7 mouse cellular contexts compared by ENCODE assay signal in the genomic region with DNA sequence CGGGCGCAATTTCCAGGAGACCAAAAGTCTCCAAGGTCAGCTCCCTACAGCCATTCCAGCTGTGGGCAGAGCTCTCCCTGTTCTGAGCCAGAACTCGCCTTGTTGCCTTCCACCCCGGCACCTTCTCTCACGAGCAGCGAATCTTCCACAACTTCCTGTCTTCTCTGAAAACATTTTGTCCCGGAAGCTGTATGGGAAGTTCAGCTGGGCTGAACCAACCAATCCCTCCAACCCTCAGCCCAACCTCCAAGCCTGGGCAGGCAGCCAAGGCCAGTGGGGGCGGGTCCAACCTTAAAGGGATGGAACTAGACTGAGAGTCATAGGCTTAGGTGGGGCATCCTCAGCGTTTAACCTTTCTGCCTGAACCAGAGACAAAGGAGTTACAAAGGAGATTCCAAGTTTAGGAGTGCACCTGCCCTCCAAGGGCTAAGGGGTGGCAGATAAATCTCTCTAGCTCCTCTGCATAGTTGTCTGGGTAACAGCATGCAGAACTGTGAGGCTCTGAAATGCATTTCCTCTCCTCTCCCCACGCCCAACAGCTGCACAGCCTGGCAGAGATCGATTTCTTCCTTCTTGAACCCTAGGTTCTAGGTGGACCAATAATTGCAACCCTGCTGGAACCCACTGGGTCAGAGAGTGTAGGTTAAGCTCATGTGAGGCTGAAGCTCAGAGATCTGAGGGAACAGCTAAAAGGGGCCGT. TPM values are rescaled to one million over a fixed set of nuclear protein-coding genes. Genes with fewer than 3 reads are reported as not detected.
DNase-seq lines count a peak whose midpoint lies in the region; ATAC-seq and TF ChIP-seq lines count a peak whose summit lies in the region.

A gene (minus strand): TSS at position 188 of the 700 bp plus-strand sequence.

- peak within 1 kb of the TSS; percentile 55 for H3K9ac ChIP-seq in embryonic facial prominence, embryonic 12.5 days
- H3K9ac ChIP-seq in limb, embryonic 12.5 days (replicated peaks) = peak within 1 kb of the TSS; percentile 62
- peak within 1 kb of the TSS; percentile 34; the same call in 1 of the 2 replicates for H3K9ac ChIP-seq in midbrain, embryonic 15.5 days

- ATAC-seq in embryonic facial prominence, embryonic 12.5 days (ENCODE audit: insufficient number of reproducible peaks, insufficient read depth, low FRiP score, low TSS enrichment) = peak; percentile 94
- ATAC-seq in limb, embryonic 12.5 days (ENCODE audit: insufficient number of reproducible peaks, insufficient read depth, low FRiP score, low TSS enrichment, low read depth) = peak; percentile 88; the same call in 1 of the 2 replicates
- peak; percentile 94 for ATAC-seq in midbrain, embryonic 15.5 days (replicated peaks)

- 34% methylated on average over 12 of the region's 12 CpGs for WGBS in embryonic facial prominence, embryonic 12.5 days
- 6% methylated on average over 12 of the region's 12 CpGs for WGBS in kidney, adult 2 months
- 35% methylated on average over 12 of the region's 12 CpGs for WGBS in limb, embryonic 12.5 days
- WGBS in midbrain, embryonic 15.5 days = 46% methylated on average over 12 of the region's 12 CpGs
- 4% methylated on average over 12 of the region's 12 CpGs for WGBS in spleen, adult 2 months

- peak; percentile 100 for DNase-seq in adrenal gland, postnatal 14 days
- DNase-seq in heart, adult 11 months = peak; percentile 100
- DNase-seq in kidney, adult 2 months = peak; percentile 99
- DNase-seq in spleen, adult 2 months (ENCODE audit: low read depth in 1 of 2, low spot score in 2 of 2) = peak; percentile 85 to 96

- peak within 1 kb of the TSS; percentile 46 for H3K4me3 ChIP-seq in embryonic facial prominence, embryonic 12.5 days
- H3K4me3 ChIP-seq in kidney, adult 2 months (ENCODE audit: insufficient read depth, low read depth, low read length) = peak within 1 kb of the TSS; percentile 80
- H3K4me3 ChIP-seq in limb, embryonic 12.5 days (replicated peaks) = peak within 1 kb of the TSS; percentile 42
- H3K4me3 ChIP-seq in midbrain, embryonic 15.5 days = peak within 1 kb of the TSS; percentile 41
- peak within 1 kb of the TSS; percentile 77 for H3K4me3 ChIP-seq in spleen, adult 2 months (ENCODE audit: extremely low read depth, insufficient read depth, insufficient read length)

- H3K27ac ChIP-seq in embryonic facial prominence, embryonic 12.5 days = no peak within 1 kb of the TSS
- H3K27ac ChIP-seq in kidney, adult 2 months (ENCODE audit: insufficient read depth, low read depth, low read length) = peak within 1 kb of the TSS; percentile 84
- H3K27ac ChIP-seq in limb, embryonic 12.5 days = peak within 1 kb of the TSS; percentile 14; the same call in 1 of the 2 replicates
- H3K27ac ChIP-seq in midbrain, embryonic 15.5 days = peak within 1 kb of the TSS; percentile 10
- peak within 1 kb of the TSS; percentile 90 for H3K27ac ChIP-seq in spleen, adult 2 months (ENCODE audit: insufficient read depth, low read length)

- H3K27me3 ChIP-seq in embryonic facial prominence, embryonic 12.5 days = no peaks in the 10 kb centered on the region
- no peaks in the 10 kb centered on the region for H3K27me3 ChIP-seq in kidney, adult 2 months (replicated peaks; ENCODE audit: control insufficient read depth, insufficient read depth, low read length)
- H3K27me3 ChIP-seq in limb, embryonic 12.5 days = no peaks in the 10 kb centered on the region
- no peaks in the 10 kb centered on the region for H3K27me3 ChIP-seq in midbrain, embryonic 15.5 days (replicated peaks)
- H3K27me3 ChIP-seq in spleen, adult 2 months (ENCODE audit: control insufficient read depth, insufficient read depth, low read length) = no peaks in the 10 kb centered on the region

- TF ChIP-seq POLR2A in kidney, adult 2 months (IDR thresholded peaks at IDR 0.05; ENCODE audit: low read depth, low read length) = peak; percentile 77
- TF ChIP-seq POLR2A in spleen, adult 2 months (IDR thresholded peaks at IDR 0.05; ENCODE audit: low read depth, low read length) = peak; percentile 94

- peak within 1 kb of the TSS; percentile 74 for H3K4me2 ChIP-seq in embryonic facial prominence, embryonic 12.5 days (replicated peaks)
- peak within 1 kb of the TSS; percentile 69 for H3K4me2 ChIP-seq in limb, embryonic 12.5 days
- peak within 1 kb of the TSS; percentile 56 for H3K4me2 ChIP-seq in midbrain, embryonic 15.5 days

- no peaks in the 10 kb centered on the region for H3K9me3 ChIP-seq in embryonic facial prominence, embryonic 12.5 days
- no peaks in the 10 kb centered on the region for H3K9me3 ChIP-seq in limb, embryonic 12.5 days
- H3K9me3 ChIP-seq in midbrain, embryonic 15.5 days = no peaks in the 10 kb centered on the region

- H3K4me1 ChIP-seq in embryonic facial prominence, embryonic 12.5 days = peaks cover 5% of the 10 kb centered on the region; the same call in 1 of the 2 replicates
- H3K4me1 ChIP-seq in kidney, adult 2 months (ENCODE audit: control insufficient read depth, insufficient read depth, low read length) = peaks cover 13% of the 10 kb centered on the region
- H3K4me1 ChIP-seq in limb, embryonic 12.5 days (replicated peaks) = peaks cover 7% of the 10 kb centered on the region
- H3K4me1 ChIP-seq in midbrain, embryonic 15.5 days = peaks cover 6% of the 10 kb centered on the region; the same call in 1 of the 2 replicates
- H3K4me1 ChIP-seq in spleen, adult 2 months (ENCODE audit: control insufficient read depth, insufficient read depth, insufficient read length) = peaks cover 14% of the 10 kb centered on the region

- no peak for TF ChIP-seq CTCF in kidney, adult 2 months (conservative IDR thresholded peaks at IDR 0.05; ENCODE audit: insufficient read depth, insufficient read length, low read depth, low read length)
- TF ChIP-seq CTCF in spleen, adult 2 months (IDR thresholded peaks at IDR 0.05; ENCODE audit: extremely low read depth, insufficient read depth, insufficient read length, insufficient replicate concordance) = no peak

- H3K36me3 ChIP-seq in embryonic facial prominence, embryonic 12.5 days = no peaks in the 10 kb centered on the region
- no peaks in the 10 kb centered on the region for H3K36me3 ChIP-seq in kidney, adult 2 months (ENCODE audit: control insufficient read depth, insufficient read depth, low read length)
- no peaks in the 10 kb centered on the region for H3K36me3 ChIP-seq in limb, embryonic 12.5 days
- H3K36me3 ChIP-seq in midbrain, embryonic 15.5 days (replicated peaks) = no peaks in the 10 kb centered on the region
- no peaks in the 10 kb centered on the region for H3K36me3 ChIP-seq in spleen, adult 2 months (ENCODE audit: control insufficient read depth, insufficient read depth, low read length)

RNA-seq across cellular contexts. Expression of the gene that starts here (rescaled TPM):
- total RNA-seq in adrenal gland, postnatal 14 days (2021) = 46.2 and 51.9 TPM in 2 replicates
- polyA plus RNA-seq in embryonic facial prominence, embryonic 12.5 days (2016; fragmentation: Nextera tagmentation; extraction: Ambion mirVana) = 8.0 and 8.8 TPM in 2 replicates
- 61.5 and 67.2 TPM in 2 replicates for polyA plus RNA-seq in kidney, adult 2 months (2012; rRNA removed)
- 6.6 and 8.5 TPM in 2 replicates for polyA plus RNA-seq in limb, embryonic 12.5 days (2016; fragmentation: Nextera tagmentation; extraction: Ambion mirVana)
- 7.7 and 8.7 TPM in 2 replicates for polyA plus RNA-seq in midbrain, embryonic 15.5 days (2015; fragmentation: Nextera tagmentation; extraction: Ambion mirVana)
- 35.7 and 42.7 TPM in 2 replicates for polyA plus RNA-seq in spleen, adult 2 months (2012; rRNA removed)
